Mouse (Mus musculus): ENCODE results near the gene Cacna1d. TPM values are rescaled to one million over a fixed set of nuclear protein-coding genes. Genes with fewer than 3 reads are reported as not detected.
A peak's percentile ranks its signal among the peaks of the same experiment; 100 is the strongest.

The Cacna1d gene
- total and polyA plus RNA-seq, 2 experiments from 2014 or later = 8.9 to 44.3 TPM

DNA sequence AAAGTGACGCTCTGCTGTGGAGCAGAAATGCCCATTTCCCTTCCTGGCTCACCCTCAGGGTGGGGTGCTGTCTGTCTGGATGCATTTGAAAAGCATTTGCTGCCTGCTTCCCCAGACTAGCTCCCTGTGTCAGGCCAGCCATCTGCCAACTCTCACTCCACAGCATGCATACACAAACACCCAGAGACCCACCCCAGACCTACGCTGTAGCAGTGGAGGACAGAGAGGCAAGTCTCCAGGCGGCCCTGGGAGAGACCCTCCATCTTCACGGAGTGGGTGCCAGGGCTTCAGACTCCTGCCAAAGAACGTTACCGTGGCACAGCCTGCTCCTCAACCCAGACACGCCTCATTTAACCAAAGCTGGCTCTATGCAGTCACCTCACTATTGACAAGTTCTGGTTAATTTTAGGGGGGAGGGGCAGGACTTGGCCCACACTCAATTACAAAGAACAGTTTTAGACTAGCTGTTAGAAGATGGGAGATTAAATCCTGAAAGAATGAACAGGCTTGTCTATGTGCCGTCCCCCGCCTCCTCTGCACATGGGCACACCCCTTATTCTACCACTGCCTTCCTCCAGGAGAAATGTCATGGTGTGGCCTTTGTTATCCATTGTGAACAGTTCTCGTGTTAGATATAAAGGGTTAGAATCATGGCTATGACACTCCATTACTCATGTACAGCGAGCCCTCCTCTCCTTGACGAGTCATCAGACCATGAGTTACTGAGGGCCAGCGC, 435.1 kb downstream of the Cacna1d start:
- Histone ChIP-seq H3K27me3 (ENCODE audit: insufficient read depth, low read length) (no peaks in the 10 kb centered on the region), H3K4me2 (ENCODE audit: low read depth, low read length, poor library complexity, severe bottlenecking) (no peak overlapping the region), H3K4me3 (ENCODE audit: low read depth, low read length) (no peak overlapping the region), H3K27ac (ENCODE audit: low read depth, low read length) (no peak overlapping the region), H3K9ac (replicated peaks; ENCODE audit: low read length, poor library complexity, severe bottlenecking) (no peak overlapping the region), H3K4me1 (ENCODE audit: insufficient read depth, low read length) (no peaks in the 10 kb centered on the region), H3K36me3 (ENCODE audit: insufficient read depth, low read length) (peaks cover 9% of the 10 kb centered on the region), H3K9me3 (ENCODE audit: low read length) (no peaks in the 10 kb centered on the region)
- TF ChIP-seq CTCF (IDR thresholded peaks at IDR 0.05) = no peak
- ATAC-seq (ENCODE audit: low FRiP score) = peak; percentile 67
- peak; percentile 89 for DNase-seq (ENCODE audit: low spot score)
- 43% methylated on average over 13 of the region's 13 CpGs for WGBS

DNA sequence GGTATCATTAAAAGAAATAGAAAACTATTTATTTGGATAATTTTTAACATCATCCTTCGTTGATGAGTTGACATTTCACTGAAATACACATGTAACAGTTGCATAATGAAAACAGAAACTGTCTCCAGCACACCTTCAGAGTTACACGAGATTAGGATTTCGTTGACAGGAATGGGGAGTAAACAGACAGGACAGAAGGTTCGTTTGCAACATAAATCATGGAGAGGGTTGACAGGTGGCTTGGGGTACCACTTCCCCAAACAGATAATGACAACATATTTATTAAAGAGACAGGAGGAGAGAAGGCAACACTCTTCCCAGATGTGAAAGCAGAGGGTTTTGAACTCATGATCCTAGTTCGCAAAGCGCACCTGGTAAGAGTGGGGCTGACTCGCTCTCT, 436.3 kb downstream of the Cacna1d start:
- no peak for DNase-seq (ENCODE audit: low spot score)

DNA sequence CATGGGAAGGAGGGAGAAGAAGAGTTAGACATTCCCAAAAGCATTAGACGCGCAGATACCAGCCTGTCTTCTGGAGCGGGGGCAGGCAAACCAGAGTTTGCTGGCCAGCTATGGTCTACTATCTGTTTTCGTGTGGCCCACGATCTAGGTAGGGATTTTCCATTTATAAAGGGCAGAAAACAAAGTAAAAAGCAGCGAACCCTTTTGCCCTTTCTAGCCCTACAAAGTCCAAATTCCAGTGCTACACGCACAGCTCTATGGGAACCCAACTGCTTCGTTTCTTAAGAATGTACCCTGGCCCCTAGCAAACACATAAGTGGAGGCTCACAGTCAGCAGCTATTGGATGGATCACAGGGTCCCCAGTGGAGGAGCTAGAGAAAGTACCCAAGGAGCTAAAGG, 441.0 kb downstream of the Cacna1d start:
- no peak overlapping the region for H3K4me2 ChIP-seq (ENCODE audit: low read depth, low read length, poor library complexity, severe bottlenecking)
- no peak overlapping the region for H3K9ac ChIP-seq (replicated peaks; ENCODE audit: low read length, poor library complexity, severe bottlenecking)
- H3K27ac ChIP-seq (ENCODE audit: low read depth, low read length) = no peak overlapping the region
- TF ChIP-seq CTCF (IDR thresholded peaks at IDR 0.05) = no peak
- peaks cover 35% of the 10 kb centered on the region for H3K36me3 ChIP-seq (ENCODE audit: insufficient read depth, low read length)
- H3K4me1 ChIP-seq (ENCODE audit: insufficient read depth, low read length) = no peaks in the 10 kb centered on the region
- WGBS = 75% methylated on average over 8 of the region's 8 CpGs
- no peak overlapping the region for H3K4me3 ChIP-seq (ENCODE audit: low read depth, low read length)
- no peaks in the 10 kb centered on the region for H3K27me3 ChIP-seq (ENCODE audit: insufficient read depth, low read length)
- H3K9me3 ChIP-seq (ENCODE audit: low read length) = no peaks in the 10 kb centered on the region
- DNase-seq (ENCODE audit: low spot score) (no peak), ATAC-seq (ENCODE audit: low FRiP score) (no peak)

More for the DNA sequence above, 436.3 kb downstream of the Cacna1d start:
- no peak for TF ChIP-seq CTCF (IDR thresholded peaks at IDR 0.05)
- Histone ChIP-seq H3K27me3 (ENCODE audit: insufficient read depth, low read length) (no peaks in the 10 kb centered on the region), H3K4me3 (ENCODE audit: low read depth, low read length) (no peak overlapping the region), H3K4me1 (ENCODE audit: insufficient read depth, low read length) (no peaks in the 10 kb centered on the region), H3K4me2 (ENCODE audit: low read depth, low read length, poor library complexity, severe bottlenecking) (no peak overlapping the region), H3K36me3 (ENCODE audit: insufficient read depth, low read length) (peaks cover 9% of the 10 kb centered on the region), H3K27ac (ENCODE audit: low read depth, low read length) (no peak overlapping the region), H3K9ac (replicated peaks; ENCODE audit: low read length, poor library complexity, severe bottlenecking) (no peak overlapping the region), H3K9me3 (ENCODE audit: low read length) (no peaks in the 10 kb centered on the region)
- WGBS = 77% methylated on average over 7 of the region's 7 CpGs
- no peak for ATAC-seq (ENCODE audit: low FRiP score)

DNA sequence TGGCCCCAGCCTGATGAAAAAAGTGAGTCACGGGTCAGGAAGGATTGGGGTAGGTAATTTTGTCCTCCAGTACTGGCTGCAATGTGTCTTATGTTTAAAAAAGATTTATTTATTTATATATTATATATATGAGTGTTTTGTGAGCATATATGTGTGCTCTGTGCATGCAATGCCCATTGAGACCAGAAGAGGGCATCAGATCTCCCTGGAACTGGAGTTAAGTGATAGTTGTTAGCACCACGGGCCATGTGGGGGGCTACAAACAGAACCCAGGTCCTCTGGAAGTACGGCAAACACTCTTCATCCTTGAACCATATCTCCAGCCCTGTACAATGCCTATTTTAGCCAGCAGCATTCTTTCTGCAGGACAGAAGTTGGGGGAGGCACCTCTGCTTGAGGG, 443.2 kb downstream of the Cacna1d start:
- Histone ChIP-seq H3K36me3 (ENCODE audit: insufficient read depth, low read length) (peaks cover 47% of the 10 kb centered on the region), H3K9ac (replicated peaks; ENCODE audit: low read length, poor library complexity, severe bottlenecking) (no peak overlapping the region), H3K4me3 (ENCODE audit: low read depth, low read length) (no peak overlapping the region), H3K27me3 (ENCODE audit: insufficient read depth, low read length) (no peaks in the 10 kb centered on the region), H3K27ac (ENCODE audit: low read depth, low read length) (no peak overlapping the region), H3K9me3 (ENCODE audit: low read length) (no peaks in the 10 kb centered on the region), H3K4me2 (ENCODE audit: low read depth, low read length, poor library complexity, severe bottlenecking) (no peak overlapping the region), H3K4me1 (ENCODE audit: insufficient read depth, low read length) (no peaks in the 10 kb centered on the region)
- DNase-seq (ENCODE audit: low spot score) (no peak), ATAC-seq (ENCODE audit: low FRiP score) (no peak)
- TF ChIP-seq CTCF (IDR thresholded peaks at IDR 0.05) = peak; percentile 46
- WGBS = 93% methylated on average over 3 of the region's 3 CpGs

DNA sequence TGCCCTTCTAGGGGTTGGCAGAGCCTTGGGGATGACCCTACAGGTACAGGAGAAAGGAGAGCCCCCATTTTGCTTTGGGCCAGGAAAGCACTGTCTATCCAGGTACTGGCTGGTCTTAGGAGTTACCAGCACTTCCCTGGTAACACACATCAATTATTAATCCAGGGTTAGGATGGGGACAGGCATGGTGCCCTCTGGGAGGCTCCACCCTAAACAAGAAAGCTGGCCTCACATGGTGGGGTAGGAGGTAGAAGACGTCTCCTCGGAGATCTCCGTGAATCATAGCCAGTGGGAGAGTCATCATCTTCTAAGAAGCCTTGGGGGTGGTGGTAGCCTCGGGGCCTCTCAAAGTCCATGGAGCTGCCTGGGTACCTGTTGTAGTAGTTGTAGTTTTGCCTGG, 444.3 kb downstream of the Cacna1d start:
- DNase-seq (ENCODE audit: low spot score) = no peak
- no peak for TF ChIP-seq CTCF (IDR thresholded peaks at IDR 0.05)
- Histone ChIP-seq H3K9me3 (ENCODE audit: low read length) (no peaks in the 10 kb centered on the region), H3K4me1 (ENCODE audit: insufficient read depth, low read length) (no peaks in the 10 kb centered on the region), H3K36me3 (ENCODE audit: insufficient read depth, low read length) (peaks cover 54% of the 10 kb centered on the region), H3K4me2 (ENCODE audit: low read depth, low read length, poor library complexity, severe bottlenecking) (no peak overlapping the region), H3K27me3 (ENCODE audit: insufficient read depth, low read length) (no peaks in the 10 kb centered on the region), H3K27ac (ENCODE audit: low read depth, low read length) (no peak overlapping the region), H3K4me3 (ENCODE audit: low read depth, low read length) (no peak overlapping the region), H3K9ac (replicated peaks; ENCODE audit: low read length, poor library complexity, severe bottlenecking) (no peak overlapping the region)
- ATAC-seq (ENCODE audit: low FRiP score) = no peak
- 90% methylated on average over 4 of the region's 4 CpGs for WGBS

DNA sequence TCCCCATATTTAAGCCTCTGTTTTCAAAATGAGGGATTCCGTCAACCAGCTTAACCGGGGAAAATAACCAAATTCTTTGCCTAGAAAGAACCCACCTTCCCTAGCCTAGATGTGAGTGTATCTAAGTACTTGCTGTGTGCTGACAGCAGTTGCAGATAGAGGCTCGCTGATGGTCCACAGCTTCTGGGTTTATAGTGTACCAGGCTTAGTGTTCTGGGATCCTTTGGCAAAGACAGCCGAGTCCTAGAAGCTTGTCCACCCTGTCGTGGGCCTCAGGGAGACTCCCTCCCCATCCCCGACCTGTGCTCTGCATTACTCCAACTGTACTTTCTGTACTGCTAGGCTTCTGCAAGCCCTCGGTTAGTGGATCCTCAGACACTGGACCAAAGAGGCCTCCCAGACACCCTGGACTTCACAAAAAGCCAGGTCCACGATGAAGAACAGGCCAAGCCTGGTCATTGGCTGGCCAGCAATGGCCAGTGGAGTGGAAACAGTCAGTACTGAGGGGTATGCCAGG, 445.5 kb downstream of the Cacna1d start:
- ATAC-seq (ENCODE audit: low FRiP score) (no peak), DNase-seq (ENCODE audit: low spot score) (no peak)
- no peaks in the 10 kb centered on the region for H3K9me3 ChIP-seq (ENCODE audit: low read length)
- H3K27me3 ChIP-seq (ENCODE audit: insufficient read depth, low read length) = no peaks in the 10 kb centered on the region
- H3K36me3 ChIP-seq (ENCODE audit: insufficient read depth, low read length) = peaks cover 55% of the 10 kb centered on the region
- no peak overlapping the region for H3K4me2 ChIP-seq (ENCODE audit: low read depth, low read length, poor library complexity, severe bottlenecking)
- no peak overlapping the region for H3K27ac ChIP-seq (ENCODE audit: low read depth, low read length)
- H3K9ac ChIP-seq (replicated peaks; ENCODE audit: low read length, poor library complexity, severe bottlenecking) = no peak overlapping the region
- no peak for TF ChIP-seq CTCF (IDR thresholded peaks at IDR 0.05)
- no peaks in the 10 kb centered on the region for H3K4me1 ChIP-seq (ENCODE audit: insufficient read depth, low read length)
- WGBS = 83% methylated on average over 8 of the region's 8 CpGs
- no peak overlapping the region for H3K4me3 ChIP-seq (ENCODE audit: low read depth, low read length)

All from midbrain, postnatal 0 days (tissue).